Mouse (Mus musculus): Measurements from ENCODE around the gene Asns.

Gene Asns

GRCm38 (mm10) chr6:7692884-7693585 is at the start of gene Asns:
Asns (minus strand) TSS chr6:7693254.
- peak; percentile 70 to 82 for DNase-seq (ENCODE audit: low spot score in 2 of 2)

- no peak for DNase-seq (ENCODE audit: low spot score in 2 of 2)
Observed at GRCm38 (mm10) chr6:7741721-7742120, 48.7 kb upstream of the Asns start.

GRCm38 (mm10) chr6:7737842-7738241 is 44.8 kb upstream of the Asns start:
- DNase-seq (ENCODE audit: low spot score in 2 of 2): no peak

GRCm38 (mm10) chr6:7732754-7733708 is 40.0 kb upstream of the Asns start:
- DNase-seq (ENCODE audit: low spot score in 2 of 2): peak; percentile 44 to 82

GRCm38 (mm10) chr6:7732097-7732496 is 39.0 kb upstream of the Asns start:
- no peak for DNase-seq (ENCODE audit: low spot score in 2 of 2)

GRCm38 (mm10) chr6:7729128-7729527 is 36.1 kb upstream of the Asns start:
- DNase-seq (ENCODE audit: low spot score in 2 of 2): no peak

GRCm38 (mm10) chr6:7728241-7728640 is 35.2 kb upstream of the Asns start:
- no peak for DNase-seq (ENCODE audit: low spot score in 2 of 2)

- DNase-seq (ENCODE audit: low spot score in 2 of 2): no peak
Observed at GRCm38 (mm10) chr6:7716236-7716635, 23.2 kb upstream of the Asns start.

GRCm38 (mm10) chr6:7714230-7714629 is 21.2 kb upstream of the Asns start:
- no peak for DNase-seq (ENCODE audit: low spot score in 2 of 2)

- DNase-seq (ENCODE audit: low spot score in 2 of 2): no peak
Observed at GRCm38 (mm10) chr6:7711837-7712330, 18.8 kb upstream of the Asns start.

- no peak for DNase-seq (ENCODE audit: low spot score in 2 of 2)
Observed at GRCm38 (mm10) chr6:7708246-7708645, 15.2 kb upstream of the Asns start.

GRCm38 (mm10) chr6:7706796-7707195 is 13.7 kb upstream of the Asns start:
- no peak for DNase-seq (ENCODE audit: low spot score in 2 of 2)

- DNase-seq (ENCODE audit: low spot score in 2 of 2): no peak
Observed at GRCm38 (mm10) chr6:7697999-7698699, 5.1 kb upstream of the Asns start.

- no peak for DNase-seq (ENCODE audit: low spot score in 2 of 2)
Observed at GRCm38 (mm10) chr6:7697077-7697643, 4.1 kb upstream of the Asns start.

GRCm38 (mm10) chr6:7696641-7697040 is 3.6 kb upstream of the Asns start:
- DNase-seq (ENCODE audit: low spot score in 2 of 2): no peak

- no peak for DNase-seq (ENCODE audit: low spot score in 2 of 2)
Observed at GRCm38 (mm10) chr6:7695901-7696300, 2.8 kb upstream of the Asns start.

GRCm38 (mm10) chr6:7693666-7694065 is 612 bp upstream of the Asns start:
- no peak for DNase-seq (ENCODE audit: low spot score in 2 of 2)

GRCm38 (mm10) chr6:7692451-7692850 is 603 bp downstream of the Asns start:
- DNase-seq (ENCODE audit: low spot score in 2 of 2): peak in 1 of 2 experiments; percentile 26

GRCm38 (mm10) chr6:7692037-7692436 is 1.0 kb downstream of the Asns start:
- DNase-seq (ENCODE audit: low spot score in 2 of 2): no peak

- no peak for DNase-seq (ENCODE audit: low spot score in 2 of 2)
Observed at GRCm38 (mm10) chr6:7690456-7690855, 2.6 kb downstream of the Asns start.

GRCm38 (mm10) chr6:7689180-7689579 is 3.9 kb downstream of the Asns start:
- no peak for DNase-seq (ENCODE audit: low spot score in 2 of 2)

- DNase-seq (ENCODE audit: low spot score in 2 of 2): no peak
Observed at GRCm38 (mm10) chr6:7686047-7686446, 7.0 kb downstream of the Asns start.

Measured in frontal cortex, postnatal 10 days (tissue).